Mouse (Mus musculus) ES-Bruce4 (cell line): ENCODE results near the gene Hspbap1. TPM values are rescaled to one million over a fixed set of nuclear protein-coding genes. Genes with fewer than 3 reads are reported as not detected.

Source experiments
- H3K27ac ChIP-seq: 2 replicates; pipeline ENCODE4 v1.5.1; 2012; ENCODE audit warnings: low read length, inconsistent platforms; ENCODE audit not compliant: insufficient read depth
- H3K27me3 ChIP-seq: 2 replicates; pipeline ENCODE4 v1.6.1; 2012; ENCODE audit warnings: mild to moderate bottlenecking, low read length, inconsistent platforms; ENCODE audit not compliant: control insufficient read depth, poor library complexity, insufficient read depth, severe bottlenecking
- H3K36me3 ChIP-seq: 2 replicates; pipeline ENCODE4 v1.6.1; 2012; ENCODE audit warnings: inconsistent platforms, mild to moderate bottlenecking, low read length, moderate library complexity; ENCODE audit not compliant: control insufficient read depth, poor library complexity, insufficient read depth, severe bottlenecking
- H3K4me1 ChIP-seq: one replicate; pipeline ENCODE4 v1.8.1; 2011; ENCODE audit warnings: low read length; ENCODE audit not compliant: control insufficient read depth, insufficient read depth
- H3K4me3 ChIP-seq: 2 replicates; pipeline ENCODE4 v1.5.1; 2011; ENCODE audit warnings: low read depth, mild to moderate bottlenecking, low read length
- H3K9ac ChIP-seq: 2 replicates; pipeline ENCODE4 v1.6.1; 2012; ENCODE audit warnings: low read depth, mild to moderate bottlenecking, inconsistent platforms; ENCODE audit not compliant: poor library complexity, severe bottlenecking
- H3K9me3 ChIP-seq: replicated peaks from 2 replicates; pipeline ENCODE4 v1.6.1; 2012; ENCODE audit warnings: mild to moderate bottlenecking, low read length, inconsistent platforms; ENCODE audit not compliant: control insufficient read depth, poor library complexity, insufficient read depth, severe bottlenecking
- CTCF ChIP-seq: IDR thresholded peaks from one replicate; pipeline ENCODE4 v1.8.1; 2011; ENCODE audit warnings: low read depth, low read length
- EP300 ChIP-seq: IDR thresholded peaks from 2 replicates; pipeline ENCODE4 v1.6.1; 2011; ENCODE audit warnings: low read depth, low read length; ENCODE audit not compliant: insufficient read depth
- POLR2A ChIP-seq: IDR thresholded peaks from one replicate; pipeline ENCODE4 v1.8.1; 2011; ENCODE audit warnings: low read length; ENCODE audit not compliant: insufficient read depth
- polyA plus RNA-seq: library from polyadenylated mRNA; stranded (reverse); fragments of >200 nt; gene quantifications from 2 replicates; pipeline ENCODE4 v1.2.4, GENCODE M21; 2011; ENCODE audit warnings: low read depth; ENCODE audit not compliant: missing spikeins, insufficient read depth, insufficient read length

Hspbap1 gene
- polyA plus RNA-seq, 1 experiment: 72.5 TPM

DNA sequence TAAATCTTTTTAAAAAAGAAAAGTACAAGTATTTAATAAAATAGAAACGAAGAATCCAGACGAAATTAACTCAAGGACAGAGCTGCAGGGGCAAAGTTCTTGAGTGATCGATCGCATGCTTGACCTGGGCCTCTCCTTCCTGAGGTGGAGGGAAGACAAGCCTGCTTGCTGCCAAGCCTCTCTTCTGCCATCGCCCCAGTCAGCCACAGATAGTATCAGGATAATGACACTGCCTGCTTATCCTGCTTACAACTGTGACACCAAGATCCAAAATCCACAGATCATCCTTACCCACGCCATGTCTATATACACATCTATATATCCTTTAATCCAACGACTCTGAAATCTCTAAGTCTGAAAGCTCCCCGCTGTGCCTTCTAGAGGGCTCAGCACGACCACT lies 13.5 kb upstream of the Hspbap1 start:
- H3K4me1 ChIP-seq: no peaks in the 10 kb centered on the region
- no peak for TF ChIP-seq EP300
- no peak for TF ChIP-seq CTCF
- no peak for TF ChIP-seq POLR2A
- no peaks in the 10 kb centered on the region for H3K36me3 ChIP-seq
- H3K27me3 ChIP-seq: no peaks in the 10 kb centered on the region
- H3K27ac ChIP-seq: no peak overlapping the region
- H3K4me3 ChIP-seq: no peak overlapping the region
- no peaks in the 10 kb centered on the region for H3K9me3 ChIP-seq
- no peak overlapping the region for H3K9ac ChIP-seq

DNA sequence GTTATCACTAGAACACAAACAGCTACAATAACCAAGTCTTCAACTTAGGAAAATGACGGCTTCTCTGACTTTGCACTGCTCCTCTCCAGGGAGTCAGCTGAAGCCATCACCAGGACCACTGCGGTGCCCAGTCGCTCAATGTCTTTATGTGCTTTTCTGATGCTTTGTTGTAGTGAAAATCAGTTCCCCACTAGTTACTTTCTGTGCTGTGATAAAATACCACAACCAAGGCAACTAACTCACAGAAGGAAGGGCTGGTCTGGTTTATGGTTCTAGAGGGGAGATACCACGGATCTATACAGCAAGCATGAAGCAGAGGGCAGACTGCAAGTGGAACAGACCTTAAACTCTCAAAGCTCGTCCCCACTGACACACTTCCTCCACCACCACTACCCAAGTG lies 10.8 kb upstream of the Hspbap1 start:
- no peaks in the 10 kb centered on the region for H3K4me1 ChIP-seq
- H3K27ac ChIP-seq: no peak overlapping the region
- H3K4me3 ChIP-seq: no peak overlapping the region
- H3K9me3 ChIP-seq: no peaks in the 10 kb centered on the region
- no peak overlapping the region for H3K9ac ChIP-seq
- H3K36me3 ChIP-seq: no peaks in the 10 kb centered on the region
- TF ChIP-seq EP300: no peak
- no peak for TF ChIP-seq CTCF
- TF ChIP-seq POLR2A: no peak
- no peaks in the 10 kb centered on the region for H3K27me3 ChIP-seq

DNA sequence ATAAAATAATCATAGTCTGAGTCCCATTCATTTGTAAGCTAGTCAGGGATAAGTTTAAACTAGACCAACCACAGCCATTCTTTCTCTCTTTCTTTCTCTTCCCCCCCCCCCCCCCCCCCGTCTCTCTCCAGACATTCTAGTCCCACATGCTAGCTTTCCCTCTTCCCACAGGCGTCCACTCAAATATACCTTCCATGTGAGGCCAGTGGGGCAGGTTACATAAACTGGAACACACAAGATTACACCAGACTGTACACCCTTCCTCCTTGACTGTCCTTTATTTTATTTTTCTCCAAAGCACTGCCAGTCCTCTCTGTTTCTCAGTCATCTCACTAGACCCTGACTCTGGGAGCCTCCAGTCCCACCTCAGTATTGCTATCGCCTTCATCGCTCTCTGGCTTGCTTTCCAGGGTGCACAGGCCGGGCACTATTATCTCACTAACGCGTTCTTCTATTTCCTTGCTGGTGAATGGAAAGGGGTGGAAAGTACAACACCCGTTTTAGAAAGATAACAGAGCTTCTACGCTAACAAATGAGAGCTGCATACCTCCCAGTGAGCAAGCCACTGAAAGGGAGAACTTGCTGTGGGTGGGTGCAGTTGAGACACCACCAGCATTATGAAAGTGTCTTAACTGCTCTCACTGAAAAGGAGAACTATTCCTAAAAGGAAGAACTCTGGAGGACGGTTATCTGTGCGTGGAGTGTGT lies 6.4 kb upstream of the Hspbap1 start:
- no peak for TF ChIP-seq CTCF
- no peak for TF ChIP-seq POLR2A
- no peak for TF ChIP-seq EP300
- Histone ChIP-seq H3K27ac (no peak overlapping the region), H3K4me3 (no peak overlapping the region), H3K9me3 (no peaks in the 10 kb centered on the region), H3K9ac (no peak overlapping the region), H3K4me1 (no peaks in the 10 kb centered on the region), H3K27me3 (no peaks in the 10 kb centered on the region), H3K36me3 (no peaks in the 10 kb centered on the region)

DNA sequence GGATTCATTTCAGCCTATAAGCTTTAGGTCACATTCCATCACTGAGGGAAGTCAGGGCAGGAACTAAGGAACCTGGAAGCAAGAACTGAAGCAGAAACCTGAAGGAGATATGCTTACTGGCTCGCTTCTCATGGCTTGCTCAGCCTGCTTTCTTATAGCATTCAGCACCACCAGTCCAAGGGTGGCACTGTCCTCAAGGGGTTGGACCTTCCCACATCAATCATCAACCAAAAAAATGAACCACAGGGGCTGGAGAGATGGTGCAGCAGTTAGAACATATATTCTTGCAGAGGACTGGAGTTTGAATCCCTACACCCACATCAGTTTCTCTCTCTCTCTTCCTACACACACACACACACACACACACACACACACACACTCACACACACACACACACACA lies 5.2 kb upstream of the Hspbap1 start:
- Histone ChIP-seq H3K4me1 (no peaks in the 10 kb centered on the region), H3K9ac (no peak overlapping the region), H3K9me3 (no peaks in the 10 kb centered on the region), H3K36me3 (no peaks in the 10 kb centered on the region), H3K27ac (no peak overlapping the region), H3K4me3 (no peak overlapping the region), H3K27me3 (no peaks in the 10 kb centered on the region)
- TF ChIP-seq CTCF (no peak), POLR2A (no peak), EP300 (no peak)

DNA sequence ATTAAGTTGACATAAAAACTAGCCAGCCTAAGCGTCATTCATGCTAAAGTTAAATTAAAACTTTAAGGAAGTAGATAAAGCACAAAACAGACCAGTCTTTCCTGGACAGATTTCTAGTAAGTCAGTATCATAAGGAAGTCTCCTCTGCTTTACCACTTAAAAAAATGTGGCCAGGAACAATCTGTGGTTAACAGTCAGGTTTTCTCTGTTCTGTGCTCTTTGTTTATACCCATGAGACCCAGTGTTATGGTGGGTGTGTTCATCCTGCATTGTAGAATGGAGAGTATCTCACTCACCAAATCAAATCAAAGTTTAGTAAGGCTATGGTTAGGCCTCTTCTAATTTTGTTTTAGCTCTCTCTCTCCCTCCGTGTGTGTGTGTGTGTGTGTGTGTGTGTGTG lies 4.7 kb upstream of the Hspbap1 start:
- Histone ChIP-seq H3K4me1 (no peaks in the 10 kb centered on the region), H3K9ac (no peak overlapping the region), H3K36me3 (no peaks in the 10 kb centered on the region), H3K4me3 (no peak overlapping the region), H3K9me3 (no peaks in the 10 kb centered on the region), H3K27ac (no peak overlapping the region), H3K27me3 (no peaks in the 10 kb centered on the region)
- TF ChIP-seq POLR2A (no peak), EP300 (no peak), CTCF (no peak)

DNA sequence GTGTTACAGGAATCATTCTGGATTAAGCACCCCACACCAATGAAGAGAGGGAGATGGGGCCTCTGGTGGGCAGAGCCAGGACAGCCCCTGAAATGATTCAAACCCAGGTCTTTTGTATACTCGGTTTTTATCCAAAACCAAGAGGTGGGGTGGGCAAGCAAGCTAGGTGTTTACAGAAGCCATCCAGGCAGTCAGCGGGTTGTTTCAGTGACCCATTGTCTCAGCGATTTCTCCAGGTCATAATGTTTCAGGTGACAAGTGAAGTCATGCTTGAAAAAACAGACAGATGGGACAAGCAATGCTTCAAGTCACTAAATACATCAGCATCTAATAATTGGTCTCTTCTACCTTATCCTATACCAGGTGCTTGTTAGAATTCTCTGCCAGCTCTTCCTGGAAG lies 3.8 kb upstream of the Hspbap1 start:
- Histone ChIP-seq H3K27me3 (no peaks in the 10 kb centered on the region), H3K9me3 (no peaks in the 10 kb centered on the region), H3K9ac (no peak overlapping the region), H3K36me3 (no peaks in the 10 kb centered on the region), H3K4me3 (no peak overlapping the region), H3K27ac (no peak overlapping the region), H3K4me1 (no peaks in the 10 kb centered on the region)
- TF ChIP-seq POLR2A (no peak), EP300 (no peak)

DNA sequence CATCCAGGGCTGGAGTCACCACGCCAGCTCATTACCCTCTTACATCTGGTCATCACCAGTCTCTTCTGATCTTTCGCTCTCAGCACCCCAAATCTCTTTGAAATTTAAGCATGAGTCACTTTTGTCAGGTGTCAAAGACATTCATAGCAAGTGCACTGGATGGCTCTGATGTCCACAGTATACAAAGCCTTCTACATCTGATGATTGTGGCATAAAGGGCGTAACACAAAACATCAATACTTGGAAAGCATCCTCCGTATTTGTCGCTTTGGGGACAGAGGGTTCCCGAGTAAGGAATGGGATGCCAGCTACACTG lies 1.7 kb upstream of the Hspbap1 start:
- H3K36me3 ChIP-seq: peaks cover 13% of the 10 kb centered on the region
- H3K27ac ChIP-seq: no peak overlapping the region
- peak overlapping the region; percentile 82 for H3K4me3 ChIP-seq
- H3K27me3 ChIP-seq: no peaks in the 10 kb centered on the region
- H3K9ac ChIP-seq: peak overlapping the region; percentile 90
- no peaks in the 10 kb centered on the region for H3K9me3 ChIP-seq
- TF ChIP-seq EP300 (no peak), CTCF (no peak), POLR2A (no peak)
- no peaks in the 10 kb centered on the region for H3K4me1 ChIP-seq
